Mouse (Mus musculus): ENCODE results near the gene Senp7.
"Not testable (repeated sequence)": the region's sequence is repeated elsewhere in the genome, so short reads cannot be mapped to it uniquely, and the experiment has no call there.

The Senp7 gene

DNA sequence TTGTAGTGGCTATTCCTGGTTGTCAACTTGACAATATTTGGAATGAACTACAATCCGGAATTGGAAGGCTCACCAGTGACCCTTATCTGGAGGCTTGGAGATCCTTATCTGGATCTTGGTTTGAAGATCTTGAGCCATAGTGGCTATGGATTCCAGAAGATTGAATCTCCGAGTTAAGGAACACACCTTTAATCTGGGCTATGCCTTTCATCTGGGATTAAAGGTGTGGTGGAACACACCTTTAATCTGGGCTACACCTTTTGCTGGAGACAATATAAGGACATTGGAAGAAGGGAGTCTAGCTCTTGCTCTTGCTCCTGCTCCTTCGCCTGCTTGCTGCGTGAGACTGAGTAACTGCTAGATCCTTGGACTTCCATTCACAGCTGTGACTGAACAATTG lies at the start of gene Senp7:
Gene Senp7, plus strand, starts transcription at position 301 of the 400 bp plus-strand sequence.
- not testable (repeated sequence) for DNase-seq (ENCODE audit: low spot score in 2 of 2)

DNA sequence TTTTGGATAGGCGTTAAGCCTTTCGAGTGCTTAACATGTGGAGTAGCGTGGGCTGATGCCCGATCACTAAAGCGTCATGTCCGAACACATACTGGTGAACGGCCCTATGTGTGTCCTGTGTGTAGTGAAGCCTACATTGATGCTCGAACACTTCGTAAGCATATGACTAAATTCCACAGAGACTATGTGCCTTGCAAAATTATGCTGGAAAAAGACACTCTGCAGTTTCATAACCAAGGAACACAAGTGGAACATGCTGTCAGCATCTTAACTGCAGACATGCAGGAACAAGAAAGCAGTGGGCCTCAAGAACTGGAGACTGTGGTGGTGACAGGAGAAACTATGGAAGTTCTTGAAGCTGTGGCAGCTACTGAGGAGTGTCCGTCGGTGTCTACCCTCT lies 41.3 kb upstream of the Senp7 start:
- DNase-seq (ENCODE audit: low spot score in 2 of 2): no peak

DNA sequence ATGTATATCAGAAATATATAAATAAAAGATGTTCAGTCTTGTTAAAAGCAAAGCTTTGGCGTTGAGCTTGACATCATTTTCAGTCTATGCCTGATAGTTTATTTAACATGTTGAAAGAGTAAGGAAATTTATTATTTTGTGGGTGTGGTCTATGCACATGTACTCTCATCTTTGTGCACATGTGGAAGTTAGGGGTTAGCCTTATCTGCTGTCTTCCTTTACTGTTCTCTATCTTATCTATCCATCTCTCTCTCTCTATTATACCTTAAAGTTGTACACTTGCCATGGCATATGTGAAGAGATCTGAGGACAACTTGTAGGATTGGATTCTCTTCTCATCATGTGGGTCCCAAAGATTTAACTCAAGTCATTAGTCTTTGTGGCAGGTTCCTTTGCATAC lies 39.3 kb upstream of the Senp7 start:
- no peak for DNase-seq (ENCODE audit: low spot score in 2 of 2)

DNA sequence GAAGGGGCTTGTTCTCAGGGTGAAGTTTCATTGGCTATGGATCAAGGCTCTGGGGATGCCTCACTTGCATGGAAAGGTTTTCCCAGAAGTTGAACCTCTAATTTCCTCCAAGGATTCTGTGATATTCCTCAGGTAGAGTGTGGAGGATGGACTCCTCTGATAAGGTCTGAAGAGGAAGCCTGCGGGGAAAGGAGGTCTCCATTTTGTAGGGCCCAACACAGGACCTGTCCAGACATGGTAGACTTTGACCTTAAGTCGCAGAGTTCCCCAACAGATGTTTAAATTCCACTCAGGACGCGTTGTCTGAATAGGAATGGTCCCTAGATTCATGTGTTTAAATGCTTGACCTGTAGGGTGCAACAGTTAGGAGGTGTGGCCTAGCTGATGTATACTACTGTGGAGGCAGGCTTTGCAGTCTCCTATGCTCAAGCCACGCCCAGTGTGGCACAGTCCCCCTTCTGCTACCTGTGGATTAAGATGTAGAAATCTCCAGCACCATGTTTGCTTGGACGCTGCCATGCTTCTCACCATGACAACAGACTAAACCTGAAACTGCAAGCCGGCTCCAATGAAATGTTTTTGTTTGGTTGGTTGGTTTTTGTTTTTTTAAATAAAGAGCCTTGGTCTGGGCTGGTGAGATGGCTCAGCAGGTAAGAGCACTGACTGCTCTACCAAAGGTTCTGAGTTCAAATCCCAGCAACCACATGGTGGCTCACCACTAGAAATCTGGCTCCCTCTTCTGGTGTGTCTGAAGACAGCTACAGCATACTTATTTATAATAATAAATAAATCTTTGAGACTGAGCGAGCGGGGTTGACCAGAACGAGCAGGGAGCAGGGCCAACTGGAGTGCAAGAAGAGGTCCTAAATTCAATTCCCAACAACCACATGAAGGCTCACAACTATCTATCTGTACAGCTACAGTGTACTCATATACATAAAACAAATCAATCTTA lies 35.1 kb upstream of the Senp7 start:
- DNase-seq (ENCODE audit: low spot score in 2 of 2): no peak

DNA sequence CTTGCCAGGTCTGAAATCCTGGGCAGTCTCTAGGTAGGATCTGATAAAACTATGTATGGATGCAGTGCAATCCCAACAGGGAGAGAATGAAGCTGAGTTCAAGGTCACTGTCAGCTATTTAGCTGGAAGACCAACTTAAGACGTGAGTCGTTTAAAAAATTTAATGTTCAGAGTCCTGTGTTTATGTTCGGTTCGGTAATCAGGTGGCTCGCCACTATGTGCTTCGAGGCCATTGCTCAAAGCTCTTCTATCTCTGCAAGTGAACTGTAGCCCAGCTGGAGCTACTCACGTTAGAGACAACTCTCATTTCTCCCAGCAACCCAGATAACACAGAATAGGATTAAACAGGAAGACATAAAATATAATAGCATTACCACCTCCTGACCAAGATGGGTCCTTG lies 34.1 kb upstream of the Senp7 start:
- DNase-seq (ENCODE audit: low spot score in 2 of 2): no peak

DNA sequence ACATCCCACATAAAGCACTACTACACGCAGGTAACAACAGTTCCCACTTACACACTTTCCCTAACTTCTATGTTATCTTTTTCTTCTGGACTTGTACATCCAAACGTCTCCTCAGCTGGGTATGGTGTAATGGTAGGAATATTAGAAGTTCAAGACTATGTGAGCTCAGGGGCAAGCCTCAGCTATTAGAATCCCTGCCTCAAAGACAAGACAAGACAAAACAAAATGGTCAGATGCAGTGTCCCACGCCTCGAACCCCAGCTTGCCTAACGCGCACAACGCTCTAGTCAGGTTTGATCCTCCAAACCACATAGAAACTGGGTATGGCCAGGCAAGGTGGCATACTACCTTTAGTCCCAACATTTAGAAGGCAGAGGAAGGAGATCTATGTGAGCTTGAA lies 28.5 kb upstream of the Senp7 start:
- no peak for DNase-seq (ENCODE audit: low spot score in 2 of 2)

DNA sequence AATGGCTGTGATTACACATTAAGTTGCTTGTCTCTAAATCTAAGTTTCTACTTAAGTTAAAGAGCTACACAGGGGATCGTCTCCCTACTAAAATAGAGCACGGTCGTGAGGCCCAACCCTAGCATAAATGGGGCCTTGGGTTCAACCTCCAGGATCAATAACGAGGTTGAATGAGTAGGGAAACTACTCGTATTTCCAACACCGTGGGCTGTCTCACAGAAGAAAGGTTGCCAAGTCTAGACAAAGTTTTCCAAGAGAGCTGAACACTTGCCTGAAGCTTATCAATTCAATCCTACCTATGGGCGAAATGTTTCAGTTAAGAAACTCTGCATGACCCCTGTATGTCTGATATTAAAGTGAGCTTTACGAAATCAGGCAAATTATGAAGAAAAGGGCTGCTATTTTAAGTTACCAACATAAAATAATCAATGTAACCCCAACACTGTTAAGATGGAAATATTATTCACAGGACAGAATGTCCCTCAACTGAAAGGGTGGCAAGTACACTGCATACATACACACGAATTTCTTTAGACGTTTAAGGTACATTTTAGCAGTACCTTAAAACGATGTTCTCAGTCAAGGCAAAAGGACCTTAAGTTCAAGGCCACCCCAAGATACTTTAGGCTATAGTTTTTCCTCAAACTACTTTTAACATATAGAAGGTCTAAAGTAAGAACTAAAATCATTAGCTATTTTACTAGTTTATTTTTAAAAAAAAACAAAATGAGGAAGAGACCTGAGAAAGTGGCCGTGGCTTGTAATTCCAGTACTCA lies 20.1 kb upstream of the Senp7 start:
- DNase-seq (ENCODE audit: low spot score in 2 of 2): no peak

DNA sequence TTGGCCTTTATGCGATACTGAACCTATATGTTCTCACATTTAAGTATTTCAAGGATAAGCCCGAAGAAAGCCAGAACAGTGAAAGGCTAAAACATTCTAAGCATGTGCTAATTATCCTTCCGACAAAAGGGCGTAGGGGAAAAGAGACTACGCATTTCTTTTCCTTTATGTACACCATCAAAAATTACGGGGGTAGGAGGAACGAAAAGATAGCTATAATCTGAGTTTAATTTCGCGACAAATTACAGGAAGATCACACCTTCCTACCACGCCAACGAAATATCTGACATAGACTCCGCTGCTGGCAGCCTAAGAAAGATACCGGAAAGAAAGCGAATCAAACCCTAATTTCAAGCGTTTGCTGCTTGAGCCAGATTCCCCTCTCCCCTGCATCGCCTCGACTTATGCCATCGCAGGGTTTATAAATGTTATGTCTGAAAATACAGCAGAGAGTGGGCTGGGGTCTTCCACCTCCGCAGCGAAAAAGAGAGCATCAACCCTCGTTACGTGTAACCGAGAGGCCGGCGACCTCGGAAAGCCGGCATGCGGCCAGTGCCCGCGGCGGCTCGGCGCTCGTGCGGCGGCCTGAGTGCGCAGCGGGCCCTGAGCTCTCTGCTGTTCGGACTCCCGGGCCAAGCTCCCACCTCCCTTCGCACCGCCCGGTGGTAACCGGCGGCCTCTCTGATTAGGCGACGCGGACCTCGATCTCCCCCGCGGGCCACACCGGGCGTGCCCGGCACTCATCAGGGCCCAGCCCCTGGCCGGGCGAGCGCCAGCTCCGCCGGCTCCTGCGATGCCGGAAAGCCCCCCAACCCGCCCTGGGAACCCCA lies 19.2 kb upstream of the Senp7 start:
- DNase-seq (ENCODE audit: low spot score in 2 of 2): no peak

DNA sequence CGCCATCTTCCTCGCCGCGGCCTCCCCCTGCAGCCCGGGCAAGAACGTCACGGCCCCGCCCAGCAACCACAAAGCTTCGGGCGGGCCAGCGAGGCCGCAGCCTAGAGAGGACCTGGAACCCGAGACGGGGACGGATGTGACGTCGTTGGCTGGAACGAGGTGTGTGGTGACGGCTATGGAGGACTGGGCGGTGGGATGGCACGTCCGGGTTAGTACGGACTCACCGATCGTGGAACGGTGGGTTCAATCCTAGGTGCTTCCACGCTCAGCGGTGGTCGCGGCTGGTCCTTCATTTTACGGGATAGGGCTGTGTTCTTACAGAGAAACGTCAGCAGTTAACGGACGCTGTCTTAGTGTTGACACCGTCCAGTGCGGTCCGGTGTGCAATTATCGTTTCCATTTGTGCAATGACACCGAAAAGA lies 18.5 kb upstream of the Senp7 start, which contains the start of gene Pcnp:
Gene Pcnp, minus strand, starts transcription at position 79 of the 422 bp plus-strand sequence.
- DNase-seq (ENCODE audit: low spot score in 2 of 2): peak; percentile 94 to 97

DNA sequence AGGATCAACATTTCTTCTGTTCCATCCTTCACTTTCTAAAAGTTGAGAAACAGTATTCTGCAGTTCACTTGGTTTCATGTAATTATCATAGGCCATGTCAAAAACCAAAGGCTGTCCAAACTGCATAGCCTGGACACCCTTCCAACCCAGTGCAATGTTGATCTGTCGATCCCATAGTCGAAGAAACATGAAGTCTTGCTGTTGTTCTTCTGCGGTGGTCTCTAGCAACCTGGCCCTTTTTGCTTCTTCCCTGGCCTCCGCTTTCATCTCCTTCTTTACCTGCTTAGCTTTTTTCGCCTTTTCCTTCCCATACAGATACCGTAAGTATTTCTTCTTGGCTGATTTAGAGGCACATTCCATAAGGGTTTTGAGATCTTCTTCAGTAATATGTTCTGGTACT lies 13.6 kb upstream of the Senp7 start:
- DNase-seq (ENCODE audit: low spot score in 2 of 2): no peak

DNA sequence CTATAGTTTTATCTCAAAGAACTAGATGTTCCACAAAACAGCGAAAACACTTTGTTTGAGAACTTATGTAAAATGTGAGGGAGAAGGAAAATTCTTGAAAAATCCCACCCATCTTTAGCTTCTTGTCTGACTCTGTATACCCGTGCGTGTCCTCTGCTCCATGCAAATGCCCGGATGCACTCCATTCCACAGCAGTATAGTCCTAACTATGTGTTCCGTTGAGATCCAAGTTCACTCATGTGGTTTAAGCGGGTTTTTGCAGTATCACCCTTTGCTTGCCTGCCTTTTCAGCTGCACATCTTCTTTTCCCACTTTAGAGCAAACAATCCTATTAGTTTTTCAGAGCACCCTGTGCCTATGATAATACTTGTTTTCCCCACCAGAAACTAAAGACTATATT lies 11.6 kb upstream of the Senp7 start:
- DNase-seq (ENCODE audit: low spot score in 2 of 2): no peak

DNA sequence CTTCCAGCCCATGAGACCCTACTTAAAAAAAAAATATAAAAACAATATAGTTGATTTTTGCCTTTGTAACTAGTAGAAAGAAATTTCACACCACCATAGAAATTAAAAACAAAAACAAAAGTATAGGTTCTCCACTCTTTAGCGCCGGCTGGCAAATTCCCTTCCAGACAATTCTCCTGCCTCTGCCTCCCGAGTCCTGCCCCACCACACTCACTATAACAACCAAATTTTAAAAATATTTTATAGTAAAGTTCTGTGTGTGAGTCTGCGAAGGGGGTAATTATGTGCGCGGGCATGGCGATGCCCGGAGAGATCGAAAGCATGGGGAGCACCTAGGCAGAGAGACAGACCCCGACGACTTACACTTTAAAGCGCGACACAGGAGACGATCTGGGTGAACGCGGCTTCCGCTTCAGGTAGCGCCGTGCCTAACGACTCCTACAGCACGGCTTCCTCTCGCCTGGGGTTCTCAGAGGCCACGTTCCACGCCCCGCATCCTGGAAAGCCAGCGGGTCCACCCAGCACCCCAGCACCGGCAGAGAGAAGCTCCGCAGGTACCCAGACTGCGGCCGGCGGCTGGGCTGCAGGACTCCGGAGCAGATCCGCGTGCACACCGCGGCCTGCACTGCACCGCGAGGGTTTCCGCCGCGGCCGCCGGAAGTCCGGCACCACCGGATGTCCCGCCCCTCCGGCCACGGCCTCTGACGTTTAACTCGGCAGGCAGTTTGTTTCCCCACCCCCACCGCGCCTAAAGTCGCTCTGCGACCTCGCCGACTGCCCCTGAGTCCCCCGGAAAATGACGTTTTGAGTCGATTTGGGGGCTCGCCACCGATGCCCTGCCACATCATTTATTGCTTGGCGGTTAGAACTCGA lies 10.8 kb upstream of the Senp7 start, which contains the start of gene Trmt10c:
Gene Trmt10c, minus strand, starts transcription at position 682 of the 873 bp plus-strand sequence.
- DNase-seq (ENCODE audit: low spot score in 2 of 2): peak; percentile 85 to 94

DNA sequence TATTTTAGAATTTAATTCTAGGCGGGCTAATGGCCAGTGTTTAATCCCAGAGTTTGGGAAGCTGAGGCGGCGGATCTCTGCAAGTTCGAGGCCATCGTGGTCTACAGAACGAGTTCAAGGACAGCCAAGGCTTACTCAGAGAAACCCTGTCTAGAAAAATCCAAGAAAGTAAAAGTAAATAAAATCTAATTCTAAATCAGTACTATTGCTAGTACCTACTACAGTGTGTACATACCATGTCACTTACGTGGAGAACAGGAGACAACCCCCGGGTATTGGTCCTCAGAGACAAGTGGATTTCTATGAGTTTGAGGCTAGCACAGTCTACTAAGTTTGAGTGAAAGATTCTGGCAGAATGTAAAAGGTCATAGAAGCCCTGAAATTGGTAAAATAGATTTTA lies 10.0 kb upstream of the Senp7 start:
- no peak for DNase-seq (ENCODE audit: low spot score in 2 of 2)

DNA sequence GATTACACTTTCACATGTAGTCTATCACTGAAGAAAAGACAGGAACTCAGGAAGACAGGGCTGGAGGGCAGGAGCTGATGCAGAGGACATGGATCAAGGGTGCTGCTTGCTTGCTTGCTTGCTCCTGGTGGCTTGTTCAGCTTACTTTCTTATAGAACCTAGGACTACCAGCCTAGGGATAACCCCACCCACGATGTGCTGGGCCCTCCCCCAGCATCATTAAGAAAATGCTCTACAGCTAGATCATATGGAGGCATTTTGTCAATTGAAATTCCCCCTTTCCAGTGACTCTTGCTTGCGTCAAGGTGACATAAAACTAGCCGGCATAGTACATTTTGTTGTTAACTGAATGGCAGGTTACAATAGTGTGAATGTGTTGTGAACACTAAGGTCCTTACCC lies 7.8 kb downstream of the Senp7 start:
- no peak for DNase-seq (ENCODE audit: low spot score in 2 of 2)

DNA sequence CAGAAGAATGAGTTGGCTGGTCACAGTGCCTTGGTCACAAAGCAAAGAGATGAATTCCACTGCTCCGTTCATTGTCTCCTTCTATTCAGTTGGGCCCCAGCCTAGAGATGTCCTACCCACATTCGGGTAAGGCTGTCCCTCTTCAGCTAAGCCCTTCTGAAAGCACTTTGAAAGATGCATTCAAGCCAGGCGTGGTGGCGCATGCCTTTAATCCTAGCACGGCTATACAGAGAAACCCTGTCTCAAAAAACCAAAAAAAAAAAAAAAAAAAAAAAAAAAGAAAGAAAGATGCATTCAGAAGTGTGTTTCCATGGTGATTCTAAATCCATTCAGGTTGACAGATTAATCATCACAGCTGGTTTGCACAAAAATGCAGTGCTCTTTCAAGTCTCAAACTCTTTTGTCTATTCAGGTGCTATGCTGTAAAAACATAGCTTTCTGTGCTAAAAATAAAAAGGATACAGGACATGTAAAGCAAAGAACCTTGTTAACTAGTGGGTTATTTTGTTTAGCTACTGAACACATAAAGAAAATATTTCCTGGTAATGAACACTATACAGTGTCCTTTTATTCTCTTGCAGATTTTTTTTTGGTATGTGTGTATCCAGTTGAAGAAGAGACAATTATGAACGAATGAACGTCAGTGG lies 8.9 kb downstream of the Senp7 start:
- no peak for DNase-seq (ENCODE audit: low spot score in 2 of 2)

DNA sequence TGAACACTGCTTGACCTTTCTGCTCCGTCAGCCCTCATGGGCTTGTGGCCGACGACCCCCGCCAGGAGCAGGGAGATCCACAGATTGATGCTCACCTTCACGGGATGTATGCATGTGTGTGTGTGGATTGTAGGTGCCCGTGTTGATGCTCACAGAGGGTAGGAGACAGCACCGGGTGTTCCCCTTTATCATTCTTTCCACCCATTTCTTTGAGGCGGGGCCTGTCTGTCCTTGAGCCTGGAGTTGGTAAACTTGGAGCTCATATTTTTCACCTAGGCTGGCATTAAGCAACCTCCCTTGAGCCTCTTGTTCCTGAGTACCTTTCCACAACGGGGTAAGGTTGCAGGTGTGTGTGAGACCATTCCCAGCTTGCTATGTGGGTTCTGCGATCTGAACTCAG lies 10.0 kb downstream of the Senp7 start:
- no peak for DNase-seq (ENCODE audit: low spot score in 2 of 2)

DNA sequence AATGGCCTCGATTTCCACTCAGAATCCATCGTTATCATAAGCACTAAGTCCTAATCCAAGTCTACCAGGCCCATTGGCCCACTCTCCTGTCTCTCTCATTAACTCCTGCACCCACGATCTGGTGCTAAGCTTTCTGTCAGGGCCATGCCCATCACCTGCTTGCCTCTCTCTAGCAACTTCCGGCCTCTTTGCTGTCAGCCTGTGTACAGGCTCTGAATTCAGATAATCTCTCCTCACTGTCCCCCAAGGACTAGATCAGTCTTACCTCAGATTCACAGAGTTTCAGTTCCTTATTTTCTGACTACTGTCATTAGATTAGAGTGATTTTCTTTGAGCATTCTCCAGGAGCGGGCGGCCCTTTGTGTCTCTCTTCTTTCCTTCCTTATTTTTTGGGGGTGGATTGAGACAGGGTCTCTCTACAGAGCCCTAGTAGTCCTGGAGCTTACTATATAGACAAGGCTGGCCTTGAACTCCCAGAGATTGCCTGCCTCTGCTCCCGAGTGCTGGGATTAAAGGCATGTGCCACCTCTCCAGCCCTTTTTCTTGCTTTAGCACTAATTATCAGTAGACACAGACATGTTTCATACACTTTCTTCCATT lies 14.0 kb downstream of the Senp7 start:
- DNase-seq (ENCODE audit: low spot score in 2 of 2): no peak

DNA sequence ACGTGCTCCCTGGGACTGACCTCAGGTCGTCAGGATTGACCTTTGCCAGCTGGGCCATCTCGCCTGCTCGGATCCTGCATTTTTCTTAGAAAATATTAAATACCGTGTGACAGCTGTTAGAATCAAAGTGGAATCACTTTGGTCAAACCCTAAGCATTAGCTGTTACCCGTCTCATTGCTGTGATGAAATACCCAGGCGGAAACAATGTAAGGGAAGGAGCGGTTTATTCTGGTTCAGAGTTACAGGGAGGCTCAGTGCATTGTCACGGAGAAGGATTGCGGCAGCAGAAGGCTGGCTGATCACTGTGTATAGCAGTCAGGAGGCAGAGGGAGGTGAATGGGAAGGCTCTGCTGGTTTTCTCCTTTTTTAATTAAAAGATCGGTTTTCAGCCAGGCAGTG lies 14.8 kb downstream of the Senp7 start:
- DNase-seq (ENCODE audit: low spot score in 2 of 2): no peak

DNA sequence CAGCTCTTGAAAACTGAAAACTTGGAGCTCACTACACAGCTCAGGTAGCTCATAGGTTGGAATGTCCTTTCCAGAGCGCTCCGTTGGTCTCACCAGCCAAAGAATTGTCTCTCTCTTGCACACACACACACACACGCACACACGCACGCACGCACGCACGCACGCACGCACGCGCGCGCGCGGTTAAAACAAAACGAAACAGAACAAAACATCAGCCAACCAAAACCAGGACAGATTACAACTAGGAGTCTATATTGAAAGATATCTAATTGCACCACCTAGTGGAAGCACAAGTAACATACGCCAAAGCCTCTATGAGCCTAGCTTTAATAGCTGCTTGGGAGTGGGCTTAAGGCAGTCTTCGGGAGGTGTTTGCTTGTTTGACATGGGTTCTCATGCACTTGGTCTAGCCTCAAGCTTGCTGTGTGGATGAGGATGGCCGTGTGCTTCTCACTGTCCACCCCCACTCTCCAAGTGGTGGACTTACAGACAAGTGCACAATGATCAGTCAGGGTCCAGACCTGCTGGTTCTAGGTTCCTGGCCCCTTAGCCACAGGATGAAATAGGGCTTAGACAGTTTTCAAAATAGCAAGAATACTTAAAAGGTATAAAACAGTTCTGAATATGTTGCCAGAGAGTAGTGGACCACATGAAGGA lies 16.3 kb downstream of the Senp7 start:
- no peak for DNase-seq (ENCODE audit: low spot score in 2 of 2)

Data from spleen, postnatal 14 days (tissue).